Mouse (Mus musculus) myocyte (in vitro differentiated cells): Measurements from ENCODE around the gene Ugt1a10.
"Not testable (repeated sequence)": the region's sequence is repeated elsewhere in the genome, so short reads cannot be mapped to it uniquely, and the experiment has no call there.

ENCODE experiments used
- MYOD1 ChIP-seq, 3 experiments: IDR thresholded peaks; one replicate each; pipeline ENCODE4 v1.6.1; 2011; ENCODE audit warnings: control low read depth in 2 of 3, low read depth in 2 of 3, mild to moderate bottlenecking in 2 of 3, moderate library complexity in 1 of 3; ENCODE audit not compliant: insufficient read length in 2 of 3, control insufficient read depth in 1 of 3
- POLR2A ChIP-seq: IDR thresholded peaks from one replicate; pipeline ENCODE4 v1.6.1; 2011; ENCODE audit warnings: low read depth, mild to moderate bottlenecking, control low read depth, moderate library complexity; ENCODE audit not compliant: insufficient read length
- POLR2AphosphoS2 ChIP-seq: IDR thresholded peaks from one replicate; pipeline ENCODE4 v1.6.1; 2011; ENCODE audit warnings: low read depth, control low read depth; ENCODE audit not compliant: insufficient read length
- TCF12 ChIP-seq: IDR thresholded peaks from one replicate; pipeline ENCODE4 v1.6.1; 2011; ENCODE audit warnings: mild to moderate bottlenecking, control low read depth; ENCODE audit not compliant: poor library complexity, insufficient read depth, severe bottlenecking
- TCF3 ChIP-seq: IDR thresholded peaks from one replicate; pipeline ENCODE4 v1.6.1; 2011; ENCODE audit warnings: low read depth, control low read depth; ENCODE audit not compliant: insufficient read length
- USF1 ChIP-seq: IDR thresholded peaks from one replicate; pipeline ENCODE4 v1.6.1; 2011; ENCODE audit warnings: low read depth, mild to moderate bottlenecking, control low read depth, moderate library complexity

- not testable (repeated sequence) for TF ChIP-seq POLR2A; USF1; TCF3; POLR2AphosphoS2; TCF12; MYOD1 (IDR thresholded peaks at IDR 0.05; ENCODE audit: control insufficient read depth in 1 of 3, insufficient read length in 2 of 3, low read depth in 2 of 3)
Observed at GRCm38 (mm10) chr1:88143966-88144675, 88.9 kb downstream of the Ugt1a10 start.
